Mouse (Mus musculus): ENCODE measurements around the gene Slc8a3. TPM values are rescaled to one million over a fixed set of nuclear protein-coding genes. Genes with fewer than 3 reads are reported as not detected.

The Slc8a3 gene
- polyA plus RNA-seq, 1 experiment from 2014 or later: 2.3 TPM

DNA sequence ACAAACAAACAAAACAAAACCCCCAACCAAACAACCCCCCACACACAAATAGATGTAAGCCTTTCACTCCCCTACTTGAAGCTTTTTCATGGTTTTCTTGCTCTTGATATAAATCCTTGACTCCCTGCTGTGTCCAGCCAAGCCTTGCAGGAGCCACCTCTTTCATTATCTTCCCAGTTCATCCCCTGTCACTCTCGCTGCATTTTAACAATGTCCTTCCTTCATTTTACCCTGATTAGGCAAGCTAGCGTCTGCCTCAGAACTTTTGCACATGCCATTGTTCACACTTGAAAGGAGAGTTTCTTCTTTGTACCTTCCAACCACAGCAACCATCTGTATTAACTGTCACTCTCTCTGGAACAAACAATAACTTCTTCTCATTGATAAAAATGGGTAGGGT lies 15.2 kb downstream of the Slc8a3 start:
- H3K9me3 ChIP-seq (replicated peaks; ENCODE audit: control insufficient read depth, low read length): no peaks in the 10 kb centered on the region
- H3K27ac ChIP-seq (ENCODE audit: low read depth, low read length): no peak overlapping the region
- no peaks in the 10 kb centered on the region for H3K27me3 ChIP-seq (replicated peaks; ENCODE audit: control insufficient read depth, insufficient read depth, low read length)
- no peaks in the 10 kb centered on the region for H3K36me3 ChIP-seq (ENCODE audit: control insufficient read depth, insufficient read depth, low read length)
- no peak overlapping the region for H3K4me2 ChIP-seq (ENCODE audit: low read length)
- no peak overlapping the region for H3K9ac ChIP-seq (ENCODE audit: low read length)
- 1% methylated on average over 2 of the region's 2 CpGs for WGBS
- no peak overlapping the region for H3K4me3 ChIP-seq (ENCODE audit: low read depth, low read length)
- ATAC-seq (no peak), DNase-seq (ENCODE audit: low spot score) (no peak)
- no peaks in the 10 kb centered on the region for H3K4me1 ChIP-seq (ENCODE audit: control insufficient read depth, insufficient read depth, low read length)

DNA sequence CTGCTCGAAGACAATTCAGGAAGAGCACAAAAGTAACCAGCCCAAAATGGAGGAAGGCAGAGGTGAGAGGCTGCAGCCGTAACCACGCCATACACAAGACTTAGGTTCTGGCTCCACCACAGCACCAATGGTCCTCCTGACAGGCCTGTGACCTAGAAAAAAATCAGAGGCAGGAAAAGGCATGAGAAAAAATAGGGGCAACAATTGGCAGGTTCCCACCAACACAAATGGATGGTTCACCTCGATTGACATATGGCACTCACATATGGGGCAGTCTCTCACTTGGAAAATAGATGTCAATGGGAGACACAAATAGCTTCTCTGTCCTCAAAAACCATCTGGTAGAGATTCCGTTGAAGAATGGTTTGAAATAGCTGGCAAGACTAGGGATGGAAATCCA lies 17.0 kb downstream of the Slc8a3 start:
- Histone ChIP-seq H3K27me3 (replicated peaks; ENCODE audit: control insufficient read depth, insufficient read depth, low read length) (no peaks in the 10 kb centered on the region), H3K4me3 (ENCODE audit: low read depth, low read length) (no peak overlapping the region), H3K9me3 (replicated peaks; ENCODE audit: control insufficient read depth, low read length) (no peaks in the 10 kb centered on the region), H3K27ac (ENCODE audit: low read depth, low read length) (no peak overlapping the region), H3K4me2 (ENCODE audit: low read length) (no peak overlapping the region), H3K36me3 (ENCODE audit: control insufficient read depth, insufficient read depth, low read length) (no peaks in the 10 kb centered on the region), H3K9ac (ENCODE audit: low read length) (no peak overlapping the region), H3K4me1 (ENCODE audit: control insufficient read depth, insufficient read depth, low read length) (no peaks in the 10 kb centered on the region)
- ATAC-seq: no peak
- WGBS: 90% methylated on average over 5 of the region's 5 CpGs
- peak; percentile 14 for DNase-seq (ENCODE audit: low spot score)

DNA sequence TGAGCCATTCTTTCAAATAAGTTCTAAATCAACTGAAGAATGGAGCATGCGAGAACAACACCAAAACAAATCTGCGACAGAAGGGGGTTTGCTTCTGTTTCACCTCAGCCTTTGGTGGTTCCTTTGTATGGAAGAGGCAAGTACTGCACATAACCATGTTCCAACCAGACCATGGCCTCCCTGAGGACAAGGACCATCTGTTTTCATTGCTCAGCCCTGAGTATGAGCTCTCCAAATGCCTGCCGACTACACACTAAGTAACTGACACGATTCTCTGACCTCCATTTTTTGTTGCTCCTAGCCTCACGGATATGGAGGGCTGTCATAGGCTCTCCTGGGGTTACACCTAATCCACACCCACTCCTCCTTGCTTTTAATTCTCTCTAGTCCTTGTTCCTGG lies 29.4 kb downstream of the Slc8a3 start:
- H3K36me3 ChIP-seq (ENCODE audit: control insufficient read depth, insufficient read depth, low read length): no peaks in the 10 kb centered on the region
- no peak overlapping the region for H3K9ac ChIP-seq (ENCODE audit: low read length)
- no peak overlapping the region for H3K4me2 ChIP-seq (ENCODE audit: low read length)
- H3K4me1 ChIP-seq (ENCODE audit: control insufficient read depth, insufficient read depth, low read length): no peaks in the 10 kb centered on the region
- no peak overlapping the region for H3K4me3 ChIP-seq (ENCODE audit: low read depth, low read length)
- 84% methylated on average over 5 of the region's 5 CpGs for WGBS
- DNase-seq (ENCODE audit: low spot score) (no peak), ATAC-seq (no peak)
- no peaks in the 10 kb centered on the region for H3K27me3 ChIP-seq (replicated peaks; ENCODE audit: control insufficient read depth, insufficient read depth, low read length)
- no peak overlapping the region for H3K27ac ChIP-seq (ENCODE audit: low read depth, low read length)
- H3K9me3 ChIP-seq (replicated peaks; ENCODE audit: control insufficient read depth, low read length): no peaks in the 10 kb centered on the region

DNA sequence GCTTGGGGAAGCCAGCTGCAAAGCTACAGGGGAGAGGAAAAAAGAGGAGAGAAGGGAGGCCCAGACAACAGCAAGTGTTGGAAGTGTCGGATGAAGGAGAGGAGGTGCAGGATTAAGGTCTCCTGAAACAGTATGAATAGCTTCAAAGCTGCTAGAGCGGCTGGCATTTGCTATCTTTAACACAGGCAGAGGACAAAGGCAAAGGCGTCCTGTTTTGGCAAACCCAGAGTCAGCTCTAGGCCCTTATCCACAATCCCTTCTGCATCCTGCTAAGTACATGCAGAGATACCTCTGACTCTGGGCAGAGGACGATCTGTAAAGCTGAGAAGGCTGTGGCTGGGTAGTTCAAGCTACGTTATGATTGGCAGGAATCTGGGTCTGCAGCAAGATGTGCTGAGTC lies 38.4 kb downstream of the Slc8a3 start:
- Histone ChIP-seq H3K9me3 (replicated peaks; ENCODE audit: control insufficient read depth, low read length) (no peaks in the 10 kb centered on the region), H3K4me1 (ENCODE audit: control insufficient read depth, insufficient read depth, low read length) (no peaks in the 10 kb centered on the region), H3K4me2 (ENCODE audit: low read length) (no peak overlapping the region), H3K9ac (ENCODE audit: low read length) (no peak overlapping the region), H3K4me3 (ENCODE audit: low read depth, low read length) (no peak overlapping the region), H3K36me3 (ENCODE audit: control insufficient read depth, insufficient read depth, low read length) (no peaks in the 10 kb centered on the region), H3K27ac (ENCODE audit: low read depth, low read length) (no peak overlapping the region), H3K27me3 (replicated peaks; ENCODE audit: control insufficient read depth, insufficient read depth, low read length) (no peaks in the 10 kb centered on the region)
- ATAC-seq: no peak
- WGBS: 20% methylated on average over 5 of the region's 5 CpGs
- DNase-seq (ENCODE audit: low spot score): no peak

DNA sequence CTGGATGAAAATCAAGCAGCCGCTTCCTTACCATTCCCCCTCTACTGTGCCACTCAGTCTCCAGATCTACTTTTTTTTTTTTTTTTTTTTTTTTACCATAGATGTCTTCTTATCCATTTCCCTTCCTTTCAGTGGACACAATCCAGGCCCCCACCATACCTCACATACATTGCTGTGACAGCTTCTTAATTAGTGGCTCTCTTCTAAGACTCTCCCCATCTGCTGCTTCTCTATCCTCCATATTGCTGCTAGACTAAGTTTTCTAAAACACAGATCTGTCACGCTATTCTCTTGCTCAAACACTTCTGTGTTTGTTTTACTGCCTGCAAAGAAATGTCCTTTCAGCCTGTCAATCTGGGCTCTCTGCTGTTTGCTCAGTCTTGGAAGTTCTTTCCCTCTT lies 54.9 kb downstream of the Slc8a3 start:
- no peak overlapping the region for H3K4me2 ChIP-seq (ENCODE audit: low read length)
- peaks cover 5% of the 10 kb centered on the region; the same call in 1 of the 2 replicates for H3K4me1 ChIP-seq (ENCODE audit: control insufficient read depth, insufficient read depth, low read length)
- H3K27ac ChIP-seq (ENCODE audit: low read depth, low read length): no peak overlapping the region
- no peaks in the 10 kb centered on the region for H3K9me3 ChIP-seq (replicated peaks; ENCODE audit: control insufficient read depth, low read length)
- no peak overlapping the region for H3K4me3 ChIP-seq (ENCODE audit: low read depth, low read length)
- WGBS: 56% methylated on average over 2 of the region's 2 CpGs
- no peaks in the 10 kb centered on the region for H3K27me3 ChIP-seq (replicated peaks; ENCODE audit: control insufficient read depth, insufficient read depth, low read length)
- no peaks in the 10 kb centered on the region for H3K36me3 ChIP-seq (ENCODE audit: control insufficient read depth, insufficient read depth, low read length)
- no peak overlapping the region for H3K9ac ChIP-seq (ENCODE audit: low read length)
- DNase-seq (ENCODE audit: low spot score): peak; percentile 67
- peak; percentile 73; the same call in 1 of the 2 replicates for ATAC-seq

DNA sequence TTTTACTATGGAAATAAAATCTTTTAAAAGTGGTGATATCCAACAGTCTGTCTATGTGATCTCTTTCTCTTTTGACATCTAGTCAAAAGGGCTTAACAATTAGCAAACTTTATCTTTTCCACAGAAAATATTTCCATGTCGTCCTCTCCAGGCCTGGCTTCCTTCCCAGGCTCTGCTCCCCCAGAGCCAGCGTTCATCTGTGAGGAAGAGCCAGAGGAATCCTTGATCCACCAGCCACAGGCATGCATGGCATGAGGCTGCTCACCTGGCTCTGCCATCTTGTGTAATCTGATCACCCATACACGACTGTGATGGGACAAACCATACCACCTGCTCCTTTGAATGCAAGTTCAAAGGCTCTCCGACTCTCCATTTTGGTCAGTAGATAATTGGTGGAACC lies 58.4 kb downstream of the Slc8a3 start:
- Histone ChIP-seq H3K36me3 (ENCODE audit: control insufficient read depth, insufficient read depth, low read length) (no peaks in the 10 kb centered on the region), H3K4me3 (ENCODE audit: low read depth, low read length) (no peak overlapping the region), H3K4me2 (ENCODE audit: low read length) (no peak overlapping the region), H3K9me3 (replicated peaks; ENCODE audit: control insufficient read depth, low read length) (no peaks in the 10 kb centered on the region), H3K27me3 (replicated peaks; ENCODE audit: control insufficient read depth, insufficient read depth, low read length) (no peaks in the 10 kb centered on the region), H3K4me1 (ENCODE audit: control insufficient read depth, insufficient read depth, low read length) (peaks cover 5% of the 10 kb centered on the region; the same call in 1 of the 2 replicates), H3K9ac (ENCODE audit: low read length) (no peak overlapping the region), H3K27ac (ENCODE audit: low read depth, low read length) (no peak overlapping the region)
- ATAC-seq (no peak), DNase-seq (ENCODE audit: low spot score) (no peak)
- 71% methylated on average over 4 of the region's 4 CpGs for WGBS

DNA sequence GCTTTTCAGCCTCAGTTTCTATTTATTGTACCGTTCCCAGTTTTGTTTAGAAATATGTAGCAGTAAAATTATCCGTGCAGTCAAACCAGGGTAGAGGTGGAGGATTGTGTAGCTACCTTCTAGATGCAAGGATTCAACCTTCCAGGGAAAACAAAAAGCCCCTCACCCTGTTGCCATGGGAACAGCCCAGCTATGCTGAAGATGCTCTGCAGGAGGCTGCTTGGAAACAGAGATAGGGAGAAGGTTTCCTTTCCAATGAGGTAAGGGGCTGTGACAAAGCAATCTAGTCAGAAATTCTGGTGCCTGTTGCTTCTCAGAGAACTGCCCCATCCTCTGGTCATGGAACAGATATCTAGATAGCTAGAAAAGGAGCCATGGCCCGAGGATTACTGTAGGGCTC lies 59.6 kb downstream of the Slc8a3 start:
- ATAC-seq (no peak), DNase-seq (ENCODE audit: low spot score) (peak; percentile 71)
- no peaks in the 10 kb centered on the region for H3K36me3 ChIP-seq (ENCODE audit: control insufficient read depth, insufficient read depth, low read length)
- no peak overlapping the region for H3K27ac ChIP-seq (ENCODE audit: low read depth, low read length)
- H3K9ac ChIP-seq (ENCODE audit: low read length): no peak overlapping the region
- H3K27me3 ChIP-seq (replicated peaks; ENCODE audit: control insufficient read depth, insufficient read depth, low read length): no peaks in the 10 kb centered on the region
- 27% methylated on average over 3 of the region's 3 CpGs for WGBS
- H3K9me3 ChIP-seq (replicated peaks; ENCODE audit: control insufficient read depth, low read length): no peaks in the 10 kb centered on the region
- H3K4me1 ChIP-seq (ENCODE audit: control insufficient read depth, insufficient read depth, low read length): peaks cover 5% of the 10 kb centered on the region; the same call in 1 of the 2 replicates
- no peak overlapping the region for H3K4me3 ChIP-seq (ENCODE audit: low read depth, low read length)
- no peak overlapping the region for H3K4me2 ChIP-seq (ENCODE audit: low read length)

DNA sequence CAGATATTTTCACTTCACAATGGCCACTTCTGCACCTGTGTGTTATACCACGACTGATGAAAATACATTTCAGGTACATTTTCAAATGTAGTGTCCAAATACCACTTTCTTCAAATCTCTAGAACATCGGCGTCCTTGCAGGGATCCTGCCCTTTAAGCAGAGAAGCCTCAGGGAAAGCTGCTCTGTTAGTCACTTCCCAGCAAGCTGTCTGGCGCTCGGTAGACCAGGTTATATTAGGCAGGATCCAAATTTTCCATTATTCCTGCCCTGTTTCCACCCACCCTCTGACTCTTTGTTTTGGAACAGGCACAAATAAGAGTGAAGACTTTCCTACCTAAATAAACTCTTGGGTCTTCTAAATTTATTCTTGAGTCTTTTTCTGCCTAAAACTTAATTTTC lies 63.7 kb downstream of the Slc8a3 start:
- Histone ChIP-seq H3K27me3 (replicated peaks; ENCODE audit: control insufficient read depth, insufficient read depth, low read length) (no peaks in the 10 kb centered on the region), H3K4me3 (ENCODE audit: low read depth, low read length) (no peak overlapping the region), H3K27ac (ENCODE audit: low read depth, low read length) (no peak overlapping the region), H3K4me2 (ENCODE audit: low read length) (no peak overlapping the region), H3K9ac (ENCODE audit: low read length) (no peak overlapping the region), H3K36me3 (ENCODE audit: control insufficient read depth, insufficient read depth, low read length) (no peaks in the 10 kb centered on the region), H3K9me3 (replicated peaks; ENCODE audit: control insufficient read depth, low read length) (no peaks in the 10 kb centered on the region), H3K4me1 (ENCODE audit: control insufficient read depth, insufficient read depth, low read length) (peaks cover 5% of the 10 kb centered on the region; the same call in 1 of the 2 replicates)
- WGBS: 86% methylated on average over 5 of the region's 5 CpGs
- ATAC-seq (no peak), DNase-seq (ENCODE audit: low spot score) (no peak)

DNA sequence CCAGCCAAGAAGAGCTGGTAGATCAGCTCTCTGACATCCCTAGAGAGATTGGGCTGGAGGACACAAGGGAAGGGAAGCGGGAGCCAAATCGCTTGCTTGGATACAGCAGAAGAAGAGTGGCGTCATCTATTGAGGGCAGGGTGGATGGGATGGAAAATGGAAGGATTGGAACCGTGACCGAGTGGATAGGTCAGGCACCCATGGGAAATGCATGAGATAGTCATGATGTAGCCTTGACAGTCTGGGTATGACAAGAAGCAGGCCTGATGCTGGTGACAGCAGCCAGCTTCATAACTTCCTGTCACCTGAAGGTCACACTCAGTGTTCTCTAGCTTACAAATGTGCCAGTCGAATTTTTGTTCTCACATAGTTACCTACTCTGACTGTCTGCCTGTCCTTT lies 70.2 kb downstream of the Slc8a3 start:
- H3K27me3 ChIP-seq (replicated peaks; ENCODE audit: control insufficient read depth, insufficient read depth, low read length): no peaks in the 10 kb centered on the region
- no peaks in the 10 kb centered on the region for H3K36me3 ChIP-seq (ENCODE audit: control insufficient read depth, insufficient read depth, low read length)
- H3K4me3 ChIP-seq (ENCODE audit: low read depth, low read length): no peak overlapping the region
- DNase-seq (ENCODE audit: low spot score) (no peak), ATAC-seq (no peak)
- no peak overlapping the region for H3K27ac ChIP-seq (ENCODE audit: low read depth, low read length)
- H3K4me1 ChIP-seq (ENCODE audit: control insufficient read depth, insufficient read depth, low read length): no peaks in the 10 kb centered on the region
- no peak overlapping the region for H3K4me2 ChIP-seq (ENCODE audit: low read length)
- H3K9me3 ChIP-seq (replicated peaks; ENCODE audit: control insufficient read depth, low read length): no peaks in the 10 kb centered on the region
- H3K9ac ChIP-seq (ENCODE audit: low read length): no peak overlapping the region
- 93% methylated on average over 6 of the region's 6 CpGs for WGBS
